Mouse (Mus musculus): Measurements from ENCODE around the gene Plxna4. TPM values are rescaled to one million over a fixed set of nuclear protein-coding genes. Genes with fewer than 3 reads are reported as not detected.

Gene Plxna4
- polyA plus RNA-seq, 1 experiment from 2014 or later, result 6.7 TPM

DNA sequence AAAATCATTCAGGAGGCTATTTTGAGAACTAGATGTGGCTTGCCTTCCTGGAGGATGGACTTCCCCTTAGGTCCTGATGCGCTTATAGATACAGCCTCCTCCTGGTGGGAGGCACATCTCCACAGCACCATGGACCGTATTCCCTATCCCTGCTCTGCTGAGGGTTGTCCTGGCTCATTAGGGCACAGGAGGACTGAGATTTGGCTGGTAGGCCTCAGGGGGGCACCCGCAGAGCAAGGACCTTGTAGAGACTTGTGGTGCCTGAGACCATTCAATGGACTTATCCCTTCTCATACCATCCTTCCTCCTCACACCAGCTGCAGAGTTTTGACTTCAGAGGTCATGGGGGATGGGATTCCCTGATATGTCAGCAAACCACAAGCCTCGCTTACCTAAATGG lies 47.8 kb downstream of the Plxna4 start:
- Histone ChIP-seq H3K9ac (replicated peaks) (no peak overlapping the region), H3K4me3 (replicated peaks) (no peak overlapping the region), H3K27me3 (no peaks in the 10 kb centered on the region), H3K4me1 (replicated peaks) (no peaks in the 10 kb centered on the region), H3K27ac (no peak overlapping the region), H3K36me3 (no peaks in the 10 kb centered on the region), H3K4me2 (no peak overlapping the region), H3K9me3 (no peaks in the 10 kb centered on the region)
- ATAC-seq (ENCODE audit: insufficient number of reproducible peaks, insufficient read depth, low FRiP score, low TSS enrichment, low read depth), result no peak
- 84% methylated on average over 4 of the region's 4 CpGs for WGBS

DNA sequence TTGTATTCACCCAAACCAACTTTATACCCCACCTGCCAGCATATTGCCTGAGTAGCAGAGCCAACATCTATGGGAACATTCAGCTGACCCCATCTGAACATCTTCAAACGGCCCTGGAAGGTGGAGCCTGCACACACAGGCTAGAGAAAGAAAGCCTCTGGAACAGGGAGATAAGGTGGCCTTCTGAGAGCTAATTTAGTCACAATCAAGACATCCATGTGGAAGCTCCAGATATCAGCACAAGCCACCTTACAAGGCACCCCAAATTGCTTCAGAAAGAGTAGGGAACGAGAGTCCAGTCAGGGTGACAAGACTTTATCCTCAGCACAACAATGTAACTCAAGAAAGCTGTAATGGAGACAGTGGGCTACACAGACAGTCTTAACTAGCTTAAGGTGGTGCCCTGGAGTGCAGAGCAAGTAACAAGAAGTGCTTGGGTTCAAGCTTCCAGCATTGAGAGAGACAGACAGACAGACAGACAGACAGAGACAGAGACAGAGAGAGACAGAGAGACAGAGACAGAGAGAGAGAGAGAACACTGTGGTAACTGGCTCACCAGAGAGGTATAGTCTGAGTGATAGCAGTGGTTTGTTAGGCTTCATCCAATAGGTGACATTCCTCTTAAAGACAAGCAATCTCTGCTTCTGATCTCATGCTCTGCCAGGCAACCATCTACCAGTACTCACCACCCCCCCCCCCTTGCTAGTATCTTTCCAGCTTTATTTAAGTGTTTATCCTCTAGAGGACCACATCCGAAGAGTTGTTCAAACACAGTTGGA lies 53.8 kb downstream of the Plxna4 start:
- WGBS, result 77% methylated on average over 3 of the region's 3 CpGs
- no peak for ATAC-seq (ENCODE audit: insufficient number of reproducible peaks, insufficient read depth, low FRiP score, low TSS enrichment, low read depth)
- Histone ChIP-seq H3K27me3 (no peaks in the 10 kb centered on the region), H3K27ac (no peak overlapping the region), H3K9ac (replicated peaks) (no peak overlapping the region), H3K4me3 (replicated peaks) (no peak overlapping the region), H3K4me1 (replicated peaks) (no peaks in the 10 kb centered on the region), H3K36me3 (no peaks in the 10 kb centered on the region), H3K9me3 (no peaks in the 10 kb centered on the region), H3K4me2 (no peak overlapping the region)

DNA sequence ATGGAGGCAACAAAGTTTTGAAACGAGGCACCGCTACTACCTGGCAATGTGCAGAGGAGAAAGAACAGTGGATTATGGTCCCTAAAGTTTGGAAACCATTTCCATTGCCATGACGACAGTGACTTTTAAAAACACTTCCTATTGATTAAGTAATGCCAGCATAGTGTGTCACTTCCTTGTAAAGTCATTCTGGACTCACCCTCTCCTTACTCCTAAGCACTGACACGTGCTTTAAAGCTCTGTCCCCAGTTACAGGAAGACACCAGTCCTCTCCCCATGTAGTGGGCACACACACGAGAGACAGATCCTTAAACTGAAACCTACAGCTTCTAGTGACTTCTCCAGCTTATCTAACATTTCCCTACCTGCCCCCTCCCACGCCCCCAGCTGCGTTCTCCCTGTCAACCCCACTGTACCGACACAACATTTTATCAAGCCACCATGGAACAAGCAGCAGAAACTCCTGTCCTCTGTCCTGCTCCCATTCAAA lies 59.9 kb downstream of the Plxna4 start:
- Histone ChIP-seq H3K27me3 (no peaks in the 10 kb centered on the region), H3K4me3 (replicated peaks) (no peak overlapping the region), H3K9ac (replicated peaks) (no peak overlapping the region), H3K4me1 (replicated peaks) (no peaks in the 10 kb centered on the region), H3K27ac (no peak overlapping the region), H3K36me3 (no peaks in the 10 kb centered on the region), H3K9me3 (no peaks in the 10 kb centered on the region), H3K4me2 (no peak overlapping the region)
- WGBS, result 77% methylated on average over 8 of the region's 8 CpGs
- no peak for ATAC-seq (ENCODE audit: insufficient number of reproducible peaks, insufficient read depth, low FRiP score, low TSS enrichment, low read depth)

DNA sequence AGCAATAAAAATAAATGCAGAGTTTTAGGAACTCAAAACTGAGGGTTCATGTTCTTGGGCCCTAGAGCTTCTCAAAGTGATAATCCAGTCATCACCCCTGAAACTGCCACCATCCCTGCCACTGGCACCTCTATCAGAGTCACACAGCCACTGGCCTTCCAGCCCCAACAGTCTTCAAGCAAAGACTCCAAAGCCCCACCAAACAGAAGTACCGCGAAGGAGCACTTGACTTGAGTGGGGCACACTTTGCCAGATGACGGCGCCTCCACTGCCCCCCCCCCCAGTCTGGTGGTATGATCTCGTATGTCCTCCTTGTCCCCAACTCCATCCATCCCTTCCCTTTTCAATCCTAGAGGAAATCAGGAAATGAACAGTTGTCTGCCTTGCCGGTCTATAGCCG lies 60.5 kb downstream of the Plxna4 start:
- H3K4me3 ChIP-seq (replicated peaks), result no peak overlapping the region
- ATAC-seq (ENCODE audit: insufficient number of reproducible peaks, insufficient read depth, low FRiP score, low TSS enrichment, low read depth), result no peak
- H3K9ac ChIP-seq (replicated peaks), result no peak overlapping the region
- H3K36me3 ChIP-seq, result no peaks in the 10 kb centered on the region
- no peaks in the 10 kb centered on the region for H3K9me3 ChIP-seq
- no peaks in the 10 kb centered on the region for H3K27me3 ChIP-seq
- H3K27ac ChIP-seq, result no peak overlapping the region
- H3K4me2 ChIP-seq, result no peak overlapping the region
- H3K4me1 ChIP-seq (replicated peaks), result no peaks in the 10 kb centered on the region
- WGBS, result 85% methylated on average over 7 of the region's 7 CpGs

DNA sequence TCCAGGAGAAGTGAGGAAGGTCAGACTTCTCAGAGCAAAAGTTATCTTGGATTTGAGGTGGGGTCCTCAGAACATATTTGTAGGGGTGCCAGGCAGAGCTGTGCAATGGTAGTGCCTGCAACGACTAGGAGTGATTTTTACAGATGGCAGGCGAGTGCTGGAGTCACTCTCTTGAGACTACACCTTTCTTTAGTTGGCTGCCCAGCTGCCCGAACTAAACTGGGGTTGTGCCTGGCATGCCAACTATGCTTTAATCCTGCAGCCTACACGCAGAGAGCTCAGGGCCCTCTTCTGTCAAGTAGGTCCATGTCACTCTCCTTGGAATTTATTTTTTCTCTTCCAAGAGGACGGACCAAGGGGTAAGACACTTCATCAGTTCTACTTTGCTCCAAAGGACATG lies 61.2 kb downstream of the Plxna4 start:
- Histone ChIP-seq H3K9ac (replicated peaks) (no peak overlapping the region), H3K27me3 (no peaks in the 10 kb centered on the region), H3K36me3 (no peaks in the 10 kb centered on the region), H3K4me1 (replicated peaks) (no peaks in the 10 kb centered on the region), H3K4me3 (replicated peaks) (no peak overlapping the region), H3K4me2 (no peak overlapping the region), H3K9me3 (no peaks in the 10 kb centered on the region), H3K27ac (no peak overlapping the region)
- no peak for ATAC-seq (ENCODE audit: insufficient number of reproducible peaks, insufficient read depth, low FRiP score, low TSS enrichment, low read depth)
- 83% methylated on average over 5 of the region's 5 CpGs for WGBS

DNA sequence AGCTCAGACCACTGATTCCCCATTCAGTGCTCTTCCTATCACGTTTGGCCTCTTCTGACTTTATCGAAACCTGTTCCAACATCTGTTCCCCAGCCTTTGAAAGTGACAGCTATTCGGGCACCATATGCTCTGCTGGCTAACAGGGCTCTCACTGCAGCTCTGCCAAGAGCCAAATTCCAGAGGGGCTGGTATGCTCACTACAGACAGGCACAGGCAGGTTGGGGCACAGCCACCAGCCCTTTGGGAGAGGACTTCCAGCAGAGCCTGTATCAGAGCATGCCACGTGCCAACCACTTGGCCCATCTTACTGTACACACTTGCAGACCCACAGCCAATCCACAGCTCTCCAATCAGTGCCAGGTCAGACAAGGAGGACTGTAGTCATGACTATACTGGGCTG lies 67.9 kb downstream of the Plxna4 start:
- Histone ChIP-seq H3K27ac (no peak overlapping the region), H3K4me3 (replicated peaks) (no peak overlapping the region), H3K36me3 (peaks cover 6% of the 10 kb centered on the region; the same call in 1 of the 2 replicates), H3K4me2 (no peak overlapping the region), H3K9ac (replicated peaks) (no peak overlapping the region), H3K9me3 (no peaks in the 10 kb centered on the region), H3K27me3 (no peaks in the 10 kb centered on the region), H3K4me1 (replicated peaks) (no peaks in the 10 kb centered on the region)
- 67% methylated on average over 4 of the region's 4 CpGs for WGBS
- no peak for ATAC-seq (ENCODE audit: insufficient number of reproducible peaks, insufficient read depth, low FRiP score, low TSS enrichment, low read depth)

DNA sequence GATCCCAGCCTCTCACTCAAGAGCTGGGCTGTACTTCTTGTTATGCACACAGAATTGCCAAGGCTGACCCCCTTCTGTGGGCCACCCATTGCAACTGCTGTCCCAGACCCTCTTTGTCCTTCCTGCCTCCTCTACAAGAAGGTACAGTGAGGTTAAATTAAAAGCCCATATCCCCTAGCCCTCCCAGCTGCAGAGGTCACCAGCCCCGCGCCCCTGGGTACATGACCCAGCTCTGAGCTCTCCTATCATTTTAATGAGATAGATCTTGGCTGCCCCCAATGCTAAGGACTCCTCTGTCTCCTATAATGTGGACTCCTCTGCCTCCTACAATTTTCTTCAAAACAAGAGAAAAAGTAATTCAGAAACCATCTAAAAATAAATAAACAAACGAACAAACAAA lies 69.4 kb downstream of the Plxna4 start:
- Histone ChIP-seq H3K9ac (replicated peaks) (no peak overlapping the region), H3K27me3 (no peaks in the 10 kb centered on the region), H3K4me3 (replicated peaks) (no peak overlapping the region), H3K27ac (no peak overlapping the region), H3K36me3 (peaks cover 6% of the 10 kb centered on the region; the same call in 1 of the 2 replicates), H3K4me1 (replicated peaks) (0 out of 2 replicates have a peak, but pooled peaks cover 5% of the 10 kb centered on the region), H3K4me2 (no peak overlapping the region), H3K9me3 (no peaks in the 10 kb centered on the region)
- ATAC-seq (ENCODE audit: insufficient number of reproducible peaks, insufficient read depth, low FRiP score, low TSS enrichment, low read depth), result no peak
- 82% methylated on average over 3 of the region's 3 CpGs for WGBS

DNA sequence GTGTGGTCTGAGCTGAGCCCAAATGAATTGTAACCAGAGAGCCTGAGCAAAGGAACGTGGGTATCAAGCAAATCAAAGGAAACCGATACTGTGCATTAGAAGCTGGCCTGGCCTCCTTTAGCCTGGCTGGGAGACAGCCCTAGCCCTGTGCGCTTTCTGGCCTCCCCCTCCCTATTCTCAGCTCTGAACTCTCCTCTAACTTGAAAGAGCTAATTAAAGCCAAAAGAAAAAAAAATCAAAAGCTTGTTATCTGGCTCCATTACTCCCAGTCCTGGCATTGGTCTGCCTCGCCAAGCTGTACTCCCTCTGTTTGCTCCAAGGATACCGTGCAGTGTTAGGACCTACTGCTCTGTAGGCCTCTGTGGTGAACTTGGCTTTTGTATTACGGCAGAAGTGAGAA lies 73.9 kb downstream of the Plxna4 start:
- Histone ChIP-seq H3K4me2 (no peak overlapping the region), H3K9ac (replicated peaks) (no peak overlapping the region), H3K27ac (no peak overlapping the region), H3K9me3 (no peaks in the 10 kb centered on the region), H3K4me1 (replicated peaks) (0 out of 2 replicates have a peak, but pooled peaks cover 5% of the 10 kb centered on the region), H3K4me3 (replicated peaks) (no peak overlapping the region), H3K36me3 (peaks cover 6% of the 10 kb centered on the region; the same call in 1 of the 2 replicates), H3K27me3 (no peaks in the 10 kb centered on the region)
- ATAC-seq (ENCODE audit: insufficient number of reproducible peaks, insufficient read depth, low FRiP score, low TSS enrichment, low read depth), result no peak
- WGBS, result 38% methylated on average over 6 of the region's 6 CpGs

DNA sequence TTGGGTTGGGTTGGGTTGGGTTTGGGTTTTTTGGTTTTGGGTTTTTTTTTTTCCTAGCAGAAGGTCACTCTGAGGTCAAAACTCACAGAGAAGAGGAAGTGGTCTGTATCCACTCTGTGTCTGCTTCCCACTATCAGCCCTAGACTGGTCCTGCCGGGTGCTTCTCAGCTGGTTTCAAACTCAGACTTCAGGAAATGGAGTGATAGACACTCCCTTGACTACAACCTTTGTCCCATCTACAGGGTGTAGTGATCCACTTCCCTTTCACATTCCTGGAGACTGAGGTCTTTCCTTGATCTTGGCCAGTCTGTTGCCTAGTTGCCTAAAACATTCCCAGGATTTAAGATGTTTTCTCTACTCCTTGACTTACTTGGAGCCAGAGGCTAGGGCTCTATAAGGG lies 76.0 kb downstream of the Plxna4 start:
- H3K27ac ChIP-seq, result no peak overlapping the region
- peaks cover 6% of the 10 kb centered on the region; the same call in 1 of the 2 replicates for H3K36me3 ChIP-seq
- WGBS, result 79% methylated on average over 1 of the region's 1 CpGs
- H3K4me3 ChIP-seq (replicated peaks), result no peak overlapping the region
- no peak for ATAC-seq (ENCODE audit: insufficient number of reproducible peaks, insufficient read depth, low FRiP score, low TSS enrichment, low read depth)
- H3K9me3 ChIP-seq, result no peaks in the 10 kb centered on the region
- H3K9ac ChIP-seq (replicated peaks), result no peak overlapping the region
- H3K27me3 ChIP-seq, result no peaks in the 10 kb centered on the region
- H3K4me2 ChIP-seq, result no peak overlapping the region
- H3K4me1 ChIP-seq (replicated peaks), result peaks cover 13% of the 10 kb centered on the region

DNA sequence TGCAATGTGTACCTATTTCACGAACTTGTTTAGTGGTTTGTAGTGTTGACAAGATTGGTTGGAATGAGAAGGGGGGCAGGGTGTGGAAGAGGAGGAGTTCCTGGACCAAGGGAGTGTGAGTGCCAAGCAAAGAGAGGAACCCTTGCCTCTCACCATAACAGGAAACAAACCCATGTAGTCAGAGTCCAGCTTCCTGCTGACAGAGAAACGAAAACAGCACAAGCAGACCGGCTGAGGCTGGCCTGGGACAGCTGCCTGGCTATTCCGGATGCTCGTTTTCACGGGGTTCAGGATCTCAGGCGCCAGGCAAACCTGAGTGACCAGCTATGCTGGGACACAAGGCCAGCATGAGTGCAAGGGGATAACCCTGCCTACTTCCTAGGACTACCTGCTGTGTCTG lies 77.1 kb downstream of the Plxna4 start:
- peak overlapping the region; percentile 46; the same call in 1 of the 2 replicates for H3K27ac ChIP-seq
- WGBS, result 77% methylated on average over 7 of the region's 7 CpGs
- no peak overlapping the region for H3K4me3 ChIP-seq (replicated peaks)
- H3K9ac ChIP-seq (replicated peaks), result no peak overlapping the region
- no peaks in the 10 kb centered on the region for H3K9me3 ChIP-seq
- H3K36me3 ChIP-seq, result no peaks in the 10 kb centered on the region
- peaks cover 13% of the 10 kb centered on the region for H3K4me1 ChIP-seq (replicated peaks)
- H3K4me2 ChIP-seq, result no peak overlapping the region
- no peaks in the 10 kb centered on the region for H3K27me3 ChIP-seq
- no peak for ATAC-seq (ENCODE audit: insufficient number of reproducible peaks, insufficient read depth, low FRiP score, low TSS enrichment, low read depth)

DNA sequence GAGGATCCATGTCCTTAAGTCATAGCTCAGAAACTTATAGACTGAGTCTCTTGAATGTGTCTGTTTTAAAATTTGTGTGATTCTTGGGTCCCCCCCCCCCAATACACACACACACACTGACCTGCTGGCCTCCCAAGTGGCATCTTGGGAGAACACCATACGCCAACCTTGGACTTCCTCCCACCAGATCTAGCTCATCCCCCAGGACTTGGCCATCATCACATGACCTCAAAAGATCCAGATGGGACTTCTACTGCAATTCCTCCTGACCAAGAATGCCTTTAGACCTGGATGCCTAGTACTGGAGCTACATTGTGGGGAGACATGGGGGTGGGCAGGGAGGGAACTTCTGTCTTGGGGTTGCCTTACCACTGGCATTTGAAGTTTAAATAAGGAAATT lies 77.5 kb downstream of the Plxna4 start:
- H3K27ac ChIP-seq, result no peak overlapping the region
- H3K9me3 ChIP-seq, result no peaks in the 10 kb centered on the region
- H3K4me1 ChIP-seq (replicated peaks), result peaks cover 13% of the 10 kb centered on the region
- H3K36me3 ChIP-seq, result no peaks in the 10 kb centered on the region
- H3K4me2 ChIP-seq, result no peak overlapping the region
- H3K27me3 ChIP-seq, result no peaks in the 10 kb centered on the region
- no peak overlapping the region for H3K4me3 ChIP-seq (replicated peaks)
- WGBS, result 88% methylated on average over 1 of the region's 1 CpGs
- H3K9ac ChIP-seq (replicated peaks), result no peak overlapping the region
- no peak for ATAC-seq (ENCODE audit: insufficient number of reproducible peaks, insufficient read depth, low FRiP score, low TSS enrichment, low read depth)

DNA sequence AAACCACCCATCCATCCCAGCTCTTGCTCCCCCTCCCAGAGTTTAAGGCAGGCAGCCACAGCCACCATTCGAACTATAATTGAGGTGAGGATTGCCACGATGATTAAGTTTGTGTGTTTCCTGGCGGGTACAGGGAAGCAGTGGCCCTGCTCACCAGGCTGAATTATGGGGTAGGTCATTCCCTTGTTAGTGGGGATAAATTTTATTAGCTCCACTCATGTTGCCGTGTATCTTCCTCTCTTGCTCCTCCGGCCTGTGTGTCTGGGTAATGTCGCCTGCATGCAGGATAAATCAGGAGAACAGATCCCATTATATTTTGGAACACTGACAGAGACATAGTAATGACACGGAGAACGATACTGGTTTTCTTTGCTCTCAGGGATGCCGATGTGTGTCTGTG lies 78.9 kb downstream of the Plxna4 start:
- Histone ChIP-seq H3K4me3 (replicated peaks) (no peak overlapping the region), H3K27ac (no peak overlapping the region), H3K27me3 (no peaks in the 10 kb centered on the region), H3K4me2 (no peak overlapping the region), H3K36me3 (no peaks in the 10 kb centered on the region), H3K9me3 (no peaks in the 10 kb centered on the region), H3K9ac (replicated peaks) (no peak overlapping the region), H3K4me1 (replicated peaks) (peaks cover 12% of the 10 kb centered on the region)
- ATAC-seq (ENCODE audit: insufficient number of reproducible peaks, insufficient read depth, low FRiP score, low TSS enrichment, low read depth), result no peak
- 52% methylated on average over 9 of the region's 9 CpGs for WGBS

Measured in limb, embryonic 12.5 days (tissue).